Mouse (Mus musculus): Measurements from ENCODE around the gene Zfhx2.

DNA sequence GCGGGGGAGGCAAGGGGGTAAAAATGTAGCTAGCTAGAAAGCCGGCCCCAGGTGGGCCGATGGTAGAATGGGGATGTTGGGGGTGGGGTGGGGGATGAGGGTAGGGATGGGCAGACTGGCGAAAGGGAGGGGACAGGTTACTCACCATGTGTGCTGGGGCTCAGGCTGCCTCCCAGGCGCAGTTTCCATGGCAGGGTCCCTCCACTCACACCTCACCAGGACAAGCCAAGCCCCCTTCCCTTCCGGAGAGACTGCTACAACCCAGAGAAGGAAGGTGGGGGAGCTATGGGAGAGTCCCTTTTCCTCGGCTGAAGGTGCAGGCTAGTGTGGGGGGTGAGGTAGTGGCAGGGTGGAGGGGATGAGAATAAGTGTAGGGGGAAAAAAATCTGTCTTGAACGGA lies 23.7 kb upstream of the Zfhx2 start:
- TF ChIP-seq CTCF (conservative IDR thresholded peaks at IDR 0.05 in 1 of 2, IDR thresholded peaks at IDR 0.05 in 1 of 2; ENCODE audit: low read depth in 2 of 2, low read length in 2 of 2), result no peak
- no peak for TF ChIP-seq EP300 (IDR thresholded peaks at IDR 0.05; ENCODE audit: low read length)
- no peak for TF ChIP-seq HCFC1 (IDR thresholded peaks at IDR 0.05; ENCODE audit: low read depth, low read length)
- TF ChIP-seq RAD21 (IDR thresholded peaks at IDR 0.05; ENCODE audit: low read depth, low read length), result no peak
- TF ChIP-seq MAFK (IDR thresholded peaks at IDR 0.05; ENCODE audit: insufficient replicate concordance, low read length), result no peak
- TF ChIP-seq USF1 (IDR thresholded peaks at IDR 0.05; ENCODE audit: low read depth, low read length), result no peak
- no peak for TF ChIP-seq ZC3H11A (IDR thresholded peaks at IDR 0.05; ENCODE audit: low read depth, low read length)
- TF ChIP-seq POLR2A (IDR thresholded peaks at IDR 0.05; ENCODE audit: low read depth, low read length), result no peak
- no peak for TF ChIP-seq TCF12 (IDR thresholded peaks at IDR 0.05; ENCODE audit: low read depth, low read length)
- no peak for TF ChIP-seq MAX (IDR thresholded peaks at IDR 0.05; ENCODE audit: low read length)
